Mouse (Mus musculus) kidney, adult 2 months (tissue): ENCODE data around the gene Nova2.

Experiments used
- CTCF ChIP-seq: fragments of 200-500 bp; conservative IDR thresholded peaks from 2 replicates; pipeline ENCODE4 v1.5.1; 2011; ENCODE audit warnings: low read depth, mild to moderate bottlenecking, control low read depth, low read length, moderate library complexity, mixed read lengths; ENCODE audit not compliant: insufficient read depth, insufficient read length
- POLR2A ChIP-seq: fragments of 200-500 bp; IDR thresholded peaks from one replicate; pipeline ENCODE4 v1.6.1; 2011; ENCODE audit warnings: low read depth, low read length, control low read depth

DNA sequence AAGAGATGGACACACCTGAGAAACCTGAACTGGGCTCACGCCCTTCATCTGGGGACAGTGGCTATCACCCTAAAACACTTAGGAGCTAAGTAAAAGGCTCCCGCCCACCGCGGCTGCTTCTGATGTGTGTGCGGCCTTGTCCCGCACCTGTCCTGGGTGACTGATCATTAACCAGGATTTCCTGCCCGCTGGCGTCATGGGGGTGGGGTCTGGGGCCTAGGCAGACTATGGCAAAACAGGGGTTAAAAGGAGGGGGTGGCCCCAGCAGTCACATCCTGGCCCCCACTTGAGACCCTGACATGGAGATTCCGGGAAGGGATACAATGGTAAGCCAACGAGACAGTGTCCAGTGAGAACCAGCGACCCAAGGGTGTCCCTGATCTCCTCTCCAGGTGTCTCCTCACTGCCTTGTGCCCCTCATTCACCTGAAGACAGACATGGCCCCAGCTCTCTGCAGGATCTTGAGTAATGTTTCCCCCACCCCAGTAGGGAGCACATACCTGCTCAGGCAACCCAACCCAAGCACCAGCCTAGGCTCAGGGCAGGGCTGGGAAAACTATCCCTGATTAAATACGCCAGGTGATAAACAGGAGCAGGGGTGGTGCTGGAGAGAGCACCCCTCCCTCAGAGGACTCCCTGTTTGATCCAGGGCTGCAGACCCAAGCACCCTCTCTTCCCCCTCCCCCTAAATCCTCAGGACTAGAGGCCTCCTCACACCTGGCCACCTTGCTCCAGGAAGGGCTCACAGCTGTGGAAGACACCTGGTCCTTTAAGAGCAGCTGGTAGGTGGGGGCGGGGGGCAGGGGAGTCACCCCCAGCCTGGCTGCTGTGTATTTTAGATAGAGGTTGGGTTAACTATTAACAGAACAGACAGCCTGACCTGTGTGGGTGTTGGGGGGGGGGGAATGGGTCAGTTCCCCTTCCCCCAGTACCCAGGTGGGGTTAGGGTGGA, 81.6 kb downstream of the Nova2 start:
- no peak for TF ChIP-seq CTCF
- TF ChIP-seq POLR2A, result peak; percentile 4
